Mouse (Mus musculus) heart, adult 8-10 months (tissue): Measurements from ENCODE around the gene Gm13090. TPM values are rescaled to one million over a fixed set of nuclear protein-coding genes. Genes with fewer than 3 reads are reported as not detected.

Experiments used
- DNase-seq: peaks from one replicate; pipeline ENCODE4 v3.0.0; 2022; ENCODE audit warnings: low spot score
- total RNA-seq, 4 experiments: library from RNA; stranded (reverse); gene quantifications; 2 replicates each; pipeline ENCODE4 v1.2.4; 2022

The Gm13090 gene
- total RNA-seq, result under 1 TPM in 2 of 4 experiments, not detected in 2; 0.37 to 0.44 TPM

- DNase-seq, result no peak
These were observed at the start of gene Gm13090 for GRCm38 (mm10) chr4:151089270-151089669. Gene Gm13090, plus strand, starts transcription at chr4:151089570.

- DNase-seq, result no peak
These were observed 47.9 kb upstream of the Gm13090 start for GRCm38 (mm10) chr4:151041506-151041905.

GRCm38 (mm10) chr4:151043281-151043680 lies 46.1 kb upstream of the Gm13090 start:
- DNase-seq, result no peak

GRCm38 (mm10) chr4:151044037-151044943 lies 45.1 kb upstream of the Gm13090 start, which contains the start of gene Per3:
Gene Per3, minus strand, starts transcription at chr4:151044665.
- DNase-seq, result peak; percentile 97

- no peak for DNase-seq
These were observed 44.3 kb upstream of the Gm13090 start for GRCm38 (mm10) chr4:151044944-151045570.

GRCm38 (mm10) chr4:151046524-151046923 lies 42.8 kb upstream of the Gm13090 start:
- DNase-seq, result no peak

- DNase-seq, result no peak
These were observed 38.2 kb upstream of the Gm13090 start for GRCm38 (mm10) chr4:151051162-151051561.

- peak; percentile 97 for DNase-seq
These were observed 31.7 kb upstream of the Gm13090 start, which contains the start of gene Vamp3 for GRCm38 (mm10) chr4:151057347-151058321. Gene Vamp3, minus strand, starts transcription at chr4:151057963.

- no peak for DNase-seq
These were observed 30.7 kb upstream of the Gm13090 start for GRCm38 (mm10) chr4:151058634-151059033.

GRCm38 (mm10) chr4:151059566-151059965 lies 29.8 kb upstream of the Gm13090 start:
- DNase-seq, result no peak

GRCm38 (mm10) chr4:151068751-151069150 lies 20.6 kb upstream of the Gm13090 start:
- DNase-seq, result no peak

- no peak for DNase-seq
These were observed 18.4 kb upstream of the Gm13090 start for GRCm38 (mm10) chr4:151070962-151071361.

GRCm38 (mm10) chr4:151073108-151073744 lies 16.1 kb upstream of the Gm13090 start:
- peak; percentile 80 for DNase-seq

GRCm38 (mm10) chr4:151074817-151075216 lies 14.6 kb upstream of the Gm13090 start:
- DNase-seq, result no peak

- no peak for DNase-seq
These were observed 8.0 kb upstream of the Gm13090 start for GRCm38 (mm10) chr4:151081355-151081754.

- DNase-seq, result no peak
These were observed 7.4 kb upstream of the Gm13090 start for GRCm38 (mm10) chr4:151081977-151082376.

- DNase-seq, result peak; percentile 57
These were observed 6.3 kb upstream of the Gm13090 start for GRCm38 (mm10) chr4:151083027-151083426.

GRCm38 (mm10) chr4:151087358-151087757 lies 2.0 kb upstream of the Gm13090 start:
- DNase-seq, result no peak

- no peak for DNase-seq
These were observed 551 bp upstream of the Gm13090 start for GRCm38 (mm10) chr4:151088819-151089218.

- DNase-seq, result no peak
These were observed 5.8 kb downstream of the Gm13090 start for GRCm38 (mm10) chr4:151095207-151095606.
